Comparison of ENCODE assay signal across 8 mouse cellular contexts in the genomic region with DNA sequence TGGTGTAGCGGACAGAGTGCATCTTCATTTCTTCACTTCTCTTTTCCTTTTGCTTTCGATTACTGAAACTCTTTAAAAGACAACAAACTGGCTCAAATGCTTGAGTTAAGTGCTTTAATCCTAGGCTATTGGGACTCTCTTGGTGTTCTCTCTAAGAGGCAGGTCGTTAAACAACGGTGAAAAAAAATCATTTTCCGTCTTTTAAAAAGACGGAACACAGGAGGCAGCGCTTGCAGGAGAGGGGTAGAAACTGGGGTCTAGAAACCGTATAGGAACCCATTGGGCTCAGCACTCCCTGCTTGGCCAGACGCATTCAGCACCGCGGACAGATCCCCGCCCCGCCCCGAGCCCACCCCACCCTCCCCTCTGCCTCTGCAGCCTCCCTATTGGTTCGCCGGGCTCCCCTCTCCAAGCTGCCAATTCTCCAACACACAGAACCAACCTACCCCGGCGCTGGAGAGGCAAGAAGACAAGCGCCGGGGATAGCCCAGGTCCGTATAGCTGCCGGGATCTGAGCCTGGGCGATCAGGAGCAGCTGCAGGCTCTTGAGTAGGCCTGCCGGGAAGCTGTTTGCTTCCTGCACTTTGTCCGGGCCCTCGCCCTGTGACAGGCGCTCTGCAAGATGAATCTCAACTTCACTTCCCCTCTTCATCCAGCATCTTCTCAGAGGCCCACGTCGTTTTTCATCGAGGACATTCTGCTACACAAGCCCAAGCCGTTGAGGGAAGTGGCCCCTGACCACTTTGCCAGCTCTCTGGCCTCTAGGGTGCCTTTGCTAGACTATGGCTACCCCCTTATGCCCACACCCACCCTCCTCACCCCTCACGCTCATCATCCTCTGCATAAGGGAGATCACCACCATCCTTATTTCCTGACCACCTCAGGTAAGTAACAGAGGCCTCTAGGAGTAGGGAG. TPM values are rescaled to one million over a fixed set of nuclear protein-coding genes. Genes with fewer than 3 reads are reported as not detected.
A peak's percentile ranks its signal among the peaks of the same experiment; 100 is the strongest.
DNase-seq lines count a peak whose midpoint lies in the region; ATAC-seq and TF ChIP-seq lines count a peak whose summit lies in the region.

A gene (plus strand): TSS at position 572 of the 915 bp plus-strand sequence.

- H3K79me2 ChIP-seq in MEL (ENCODE audit: control insufficient read depth, insufficient read depth, low read length, poor library complexity): no peaks in the 10 kb centered on the region

- peak; percentile 6 for DNase-seq in 416B (ENCODE audit: low read depth)
- DNase-seq in MEL (ENCODE audit: low read depth, low spot score): peak; percentile 23
- DNase-seq in embryonic facial prominence, embryonic 14.5 days (ENCODE audit: low spot score): peak; percentile 86
- DNase-seq in liver: peak; percentile 72
- DNase-seq in layer of hippocampus, adult 9-10 months (ENCODE audit: low spot score): no peak

- peak within 1 kb of the TSS; percentile 47 for H3K4me2 ChIP-seq in embryonic facial prominence, embryonic 14.5 days (ENCODE audit: low read depth, low read length)
- peak within 1 kb of the TSS; percentile 32; the same call in 1 of the 2 replicates for H3K4me2 ChIP-seq in hindbrain, embryonic 13.5 days
- H3K4me2 ChIP-seq in neural tube, embryonic 13.5 days: peak within 1 kb of the TSS; percentile 33

- no peaks in the 10 kb centered on the region for H3K36me3 ChIP-seq in MEL (ENCODE audit: control insufficient read depth in 1 of 2, insufficient read depth in 2 of 2, low read length in 2 of 2)
- no peaks in the 10 kb centered on the region for H3K36me3 ChIP-seq in embryonic facial prominence, embryonic 14.5 days (ENCODE audit: control insufficient read depth, insufficient read depth, low read length)
- no peaks in the 10 kb centered on the region for H3K36me3 ChIP-seq in hindbrain, embryonic 13.5 days
- no peaks in the 10 kb centered on the region for H3K36me3 ChIP-seq in neural tube, embryonic 13.5 days

- H3K9ac ChIP-seq in MEL (ENCODE audit: control insufficient read depth, low read depth, low read length, poor library complexity, severe bottlenecking): no peak within 1 kb of the TSS
- H3K9ac ChIP-seq in embryonic facial prominence, embryonic 14.5 days (ENCODE audit: low read depth, low read length): no peak within 1 kb of the TSS
- H3K9ac ChIP-seq in hindbrain, embryonic 13.5 days: no peak within 1 kb of the TSS
- no peak within 1 kb of the TSS for H3K9ac ChIP-seq in neural tube, embryonic 13.5 days

- H3K27ac ChIP-seq in MEL (ENCODE audit: control insufficient read depth, low read depth, low read length): no peak within 1 kb of the TSS
- no peak within 1 kb of the TSS for H3K27ac ChIP-seq in embryonic facial prominence, embryonic 14.5 days (replicated peaks; ENCODE audit: low read depth, low read length)
- H3K27ac ChIP-seq in hindbrain, embryonic 13.5 days: no peak within 1 kb of the TSS
- no peak within 1 kb of the TSS for H3K27ac ChIP-seq in neural tube, embryonic 13.5 days (replicated peaks)

- TF ChIP-seq CTCF in MEL (IDR thresholded peaks at IDR 0.05 in 2 of 3, conservative IDR thresholded peaks at IDR 0.05 in 1 of 3; ENCODE audit: control insufficient read depth in 1 of 3, insufficient read depth in 1 of 3, low read depth in 2 of 3, low read length in 3 of 3, poor library complexity in 1 of 3, severe bottlenecking in 1 of 3): no peak

- TF ChIP-seq EP300 in MEL (IDR thresholded peaks at IDR 0.05; ENCODE audit: low read depth in 1 of 2, low read length in 2 of 2): no peak

- 5% methylated on average over 30 of the region's 32 CpGs for WGBS in embryonic facial prominence, embryonic 14.5 days
- 5% methylated on average over 31 of the region's 32 CpGs for WGBS in hindbrain, embryonic 13.5 days
- WGBS in neural tube, embryonic 13.5 days: 2% methylated on average over 32 of the region's 32 CpGs

- H3K9me3 ChIP-seq in MEL (replicated peaks; ENCODE audit: insufficient read depth, low read length): no peaks in the 10 kb centered on the region
- H3K9me3 ChIP-seq in embryonic facial prominence, embryonic 14.5 days (ENCODE audit: control insufficient read depth, low read length): no peaks in the 10 kb centered on the region
- no peaks in the 10 kb centered on the region for H3K9me3 ChIP-seq in hindbrain, embryonic 13.5 days
- H3K9me3 ChIP-seq in neural tube, embryonic 13.5 days: no peaks in the 10 kb centered on the region

- H3K27me3 ChIP-seq in MEL (ENCODE audit: control insufficient read depth in 1 of 2, insufficient read depth in 2 of 2, low read length in 2 of 2): no peaks in the 10 kb centered on the region; a peak in 1 of 4 replicates
- H3K27me3 ChIP-seq in embryonic facial prominence, embryonic 14.5 days (replicated peaks; ENCODE audit: control insufficient read depth, insufficient read depth, low read length): peaks cover 97% of the 10 kb centered on the region
- H3K27me3 ChIP-seq in hindbrain, embryonic 13.5 days: peaks cover 95% of the 10 kb centered on the region
- peaks cover 92% of the 10 kb centered on the region for H3K27me3 ChIP-seq in neural tube, embryonic 13.5 days

- no peaks in the 10 kb centered on the region for H3K4me1 ChIP-seq in MEL (ENCODE audit: control insufficient read depth in 1 of 2, insufficient read depth in 2 of 2, low read length in 2 of 2)
- no peaks in the 10 kb centered on the region for H3K4me1 ChIP-seq in embryonic facial prominence, embryonic 14.5 days (ENCODE audit: control insufficient read depth, insufficient read depth, low read length)
- H3K4me1 ChIP-seq in hindbrain, embryonic 13.5 days (replicated peaks): peaks cover 19% of the 10 kb centered on the region
- H3K4me1 ChIP-seq in neural tube, embryonic 13.5 days (replicated peaks): peaks cover 26% of the 10 kb centered on the region

- TF ChIP-seq POLR2A in MEL (IDR thresholded peaks at IDR 0.05; ENCODE audit: control insufficient read depth in 1 of 2, insufficient read depth in 1 of 2, low read depth in 1 of 2, low read length in 2 of 2, poor library complexity in 1 of 2): no peak

- TF ChIP-seq RAD21 in MEL (IDR thresholded peaks at IDR 0.05; ENCODE audit: low read depth, low read length): no peak

- H3K4me3 ChIP-seq in MEL (ENCODE audit: control insufficient read depth in 1 of 2, insufficient read depth in 1 of 2, low read depth in 2 of 2, low read length in 2 of 2): no peak within 1 kb of the TSS
- peak within 1 kb of the TSS; percentile 26 for H3K4me3 ChIP-seq in embryonic facial prominence, embryonic 14.5 days (ENCODE audit: low read depth, low read length)
- no peak within 1 kb of the TSS for H3K4me3 ChIP-seq in hindbrain, embryonic 13.5 days
- no peak within 1 kb of the TSS for H3K4me3 ChIP-seq in neural tube, embryonic 13.5 days

- ATAC-seq in embryonic facial prominence, embryonic 14.5 days (ENCODE audit: low read depth): peak; percentile 91
- peak; percentile 57; the same call in 1 of the 2 replicates for ATAC-seq in hindbrain, embryonic 13.5 days (ENCODE audit: low FRiP score)
- ATAC-seq in neural tube, embryonic 13.5 days (ENCODE audit: low read depth): peak; percentile 68
- ATAC-seq in inflammation-experienced regulatory T-cells, adult 6 months: no peak

TF ChIP-seq in MEL, 35 proteins besides CTCF, POLR2A, EP300 and RAD21:
- TF ChIP-seq BHLHE40 (IDR thresholded peaks at IDR 0.05; ENCODE audit: borderline replicate concordance, low read depth, low read length) (no peak), CHD2 (IDR thresholded peaks at IDR 0.05; ENCODE audit: low read length) (no peak), RCOR1 (IDR thresholded peaks at IDR 0.05; ENCODE audit: low read depth, low read length) (no peak), CHD1 (IDR thresholded peaks at IDR 0.05; ENCODE audit: low read depth, low read length) (no peak), ELF1 (IDR thresholded peaks at IDR 0.05; ENCODE audit: low read depth, low read length) (no peak), HCFC1 (IDR thresholded peaks at IDR 0.05; ENCODE audit: low read depth, low read length) (no peak), TAL1 (IDR thresholded peaks at IDR 0.05; ENCODE audit: low read length) (no peak), TCF12 (IDR thresholded peaks at IDR 0.05; ENCODE audit: low read depth, low read length) (no peak), MAX (IDR thresholded peaks at IDR 0.05; ENCODE audit: low read length) (no peak), ZNF384 (IDR thresholded peaks at IDR 0.05; ENCODE audit: low read depth, low read length) (no peak), USF2 (IDR thresholded peaks at IDR 0.05; ENCODE audit: borderline replicate concordance in 1 of 2, insufficient read depth in 1 of 2, low read depth in 1 of 2, low read length in 2 of 2) (no peak), NRF1 (IDR thresholded peaks at IDR 0.05; ENCODE audit: insufficient read depth, low read depth, low read length, poor library complexity, severe bottlenecking) (no peak)
TF ChIP-seq in MEL: peak in this region for 0.

RNA-seq across cellular contexts. Expression of the gene that starts here (rescaled TPM):
- total RNA-seq in MEL (2012; rRNA removed): not detected in 2 replicates
- polyA plus RNA-seq in MEL (2012; ENCODE audit: insufficient read depth in 1 of 2, insufficient read length in 2 of 2, low read depth in 1 of 2, low replicate concordance in 2 of 2, missing spikeins in 1 of 2): not detected
- polyA plus RNA-seq in embryonic facial prominence, embryonic 14.5 days (2014; fragmentation: Nextera tagmentation; extraction: Ambion mirVana): not detected in 2 replicates
- not detected in 2 replicates for polyA plus RNA-seq in hindbrain, embryonic 13.5 days (2015; fragmentation: Nextera tagmentation; extraction: Ambion mirVana)
- not detected in 2 replicates for polyA plus RNA-seq in neural tube, embryonic 13.5 days (2015; fragmentation: Nextera tagmentation; extraction: Ambion mirVana)
- polyA plus RNA-seq in inflammation-experienced regulatory T-cells, adult 6 months (2017; shearing (Covaris generic)): not detected

Comparison
In these comparisons a context has a peak if more than half of its experiments do, and no peak if none do; other contexts are left out.
1. Peak in DNase-seq in MEL; RNA of the gene not detected or under 1 TPM.
2. Peak in DNase-seq, ATAC-seq, H3K4me3 ChIP-seq and H3K4me2 ChIP-seq in embryonic facial prominence, embryonic 14.5 days; RNA of the gene not detected or under 1 TPM.
3. Peak in ATAC-seq and H3K4me2 ChIP-seq in hindbrain, embryonic 13.5 days; RNA of the gene not detected or under 1 TPM.
4. Peak in ATAC-seq and H3K4me2 ChIP-seq in neural tube, embryonic 13.5 days; RNA of the gene not detected or under 1 TPM.